Mouse (Mus musculus) lung, postnatal 14 days (tissue): Measurements from ENCODE around the gene Bbc3.

ENCODE experiments used
- DNase-seq: peaks from one replicate; pipeline ENCODE4 v3.0.0; 2021

Gene Bbc3

DNA sequence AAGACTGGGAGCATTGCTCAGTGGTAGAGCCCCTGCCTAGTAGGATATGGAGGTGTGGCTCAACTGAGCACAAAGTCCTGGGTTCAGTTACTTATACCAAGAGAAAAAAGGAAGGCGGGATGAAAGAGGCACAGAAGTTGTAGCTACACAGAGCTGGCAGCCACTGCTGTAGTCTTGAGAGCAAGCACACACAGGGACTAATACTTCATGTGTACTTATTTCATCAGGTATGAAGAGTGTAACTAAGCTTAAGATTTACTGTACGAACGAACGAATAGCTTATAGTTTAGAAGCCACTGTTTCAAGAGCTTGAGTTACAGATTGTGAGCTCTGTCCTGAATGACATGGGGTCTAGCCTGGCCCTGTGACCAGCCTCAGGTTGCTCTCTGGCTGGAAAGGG is 11.0 kb downstream of the Bbc3 start:
- no peak for DNase-seq

DNA sequence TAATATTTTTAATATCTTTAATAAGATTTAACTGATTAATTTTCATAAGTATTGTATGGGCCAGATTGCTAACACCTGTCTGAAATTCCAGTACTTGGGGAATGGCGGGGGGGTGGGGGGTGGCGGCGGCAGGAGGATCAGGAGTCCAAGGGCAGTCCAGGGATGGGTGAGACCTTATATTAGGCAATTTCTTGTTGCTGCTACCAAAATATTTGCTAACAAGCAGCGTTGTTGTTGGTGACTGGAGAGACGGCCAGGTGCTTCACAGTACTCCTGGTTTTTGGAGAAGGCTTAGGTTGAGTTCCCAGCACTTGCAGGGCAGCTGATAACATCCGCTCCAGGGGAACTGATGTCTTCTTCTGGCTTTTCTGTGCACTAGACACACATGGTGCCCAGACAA is 12.3 kb downstream of the Bbc3 start:
- DNase-seq = no peak

DNA sequence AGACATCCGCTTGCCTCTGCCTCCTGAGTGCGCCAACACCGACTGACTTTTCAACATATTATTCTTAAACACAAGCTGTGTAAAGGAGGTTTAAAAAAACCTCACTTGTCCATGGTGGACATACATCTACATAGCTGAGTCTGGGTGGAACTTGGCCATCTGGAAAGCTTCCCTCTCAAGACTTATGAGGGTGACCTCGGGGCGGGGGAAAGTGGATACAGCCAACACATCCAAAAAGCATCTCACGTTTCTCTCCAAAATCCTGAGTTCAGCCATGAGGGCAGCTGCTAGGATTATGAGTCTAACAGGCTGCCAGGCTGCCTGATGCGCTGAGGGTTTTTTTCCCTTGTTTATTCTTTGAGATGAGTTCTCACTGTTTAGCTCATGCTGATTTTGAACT is 16.5 kb downstream of the Bbc3 start:
- no peak for DNase-seq

DNA sequence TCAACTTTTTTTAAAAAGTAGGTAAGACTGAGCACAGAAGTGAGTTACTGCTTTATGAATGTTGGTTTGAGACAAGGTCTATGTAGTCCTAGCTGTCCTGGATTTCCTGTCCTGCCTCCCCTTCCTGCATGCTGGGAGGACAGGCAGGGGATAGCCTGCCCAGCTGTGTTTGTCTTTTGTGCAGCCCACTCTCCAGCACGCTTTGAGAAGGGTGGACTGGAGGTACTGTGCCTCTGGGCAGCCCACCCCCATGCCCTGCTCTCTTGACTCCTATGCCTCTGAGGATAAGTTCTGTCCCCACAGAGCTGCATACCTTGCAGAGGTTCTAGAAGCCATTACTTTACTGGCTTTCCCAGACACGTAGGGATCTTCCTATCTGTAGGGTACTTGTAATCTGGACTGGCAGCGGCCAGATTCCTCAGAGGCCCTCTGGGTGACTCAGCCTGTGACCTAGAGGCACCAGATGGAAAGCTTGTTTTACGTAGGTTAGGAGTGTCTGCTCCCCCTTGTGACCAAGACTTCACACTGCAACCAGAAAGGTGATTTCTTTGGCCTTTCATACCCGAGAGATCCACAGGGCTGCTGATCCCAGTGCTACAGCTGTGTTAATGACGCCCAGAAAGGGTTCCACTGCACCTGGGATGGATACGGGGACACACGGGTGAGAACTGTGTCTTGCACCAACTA is 17.9 kb downstream of the Bbc3 start:
- peak; percentile 71 for DNase-seq

DNA sequence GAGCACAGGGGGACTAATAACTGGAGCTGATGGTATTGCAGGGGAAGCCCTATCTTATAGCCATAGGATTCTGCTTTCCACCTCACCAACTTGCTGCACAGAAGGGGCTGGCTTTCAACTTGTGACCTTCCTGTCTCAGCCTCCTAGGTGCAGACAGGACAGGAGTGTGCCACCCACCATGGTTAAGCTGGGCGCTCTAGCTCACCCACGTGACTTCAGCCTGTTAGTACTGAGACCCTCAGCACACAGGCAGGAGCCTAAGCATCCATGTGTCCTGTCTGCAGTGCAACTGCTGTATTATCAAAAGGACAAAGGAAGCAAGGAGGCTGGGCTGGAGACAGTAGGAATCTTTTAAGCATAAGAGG is 18.4 kb downstream of the Bbc3 start:
- no peak for DNase-seq

DNA sequence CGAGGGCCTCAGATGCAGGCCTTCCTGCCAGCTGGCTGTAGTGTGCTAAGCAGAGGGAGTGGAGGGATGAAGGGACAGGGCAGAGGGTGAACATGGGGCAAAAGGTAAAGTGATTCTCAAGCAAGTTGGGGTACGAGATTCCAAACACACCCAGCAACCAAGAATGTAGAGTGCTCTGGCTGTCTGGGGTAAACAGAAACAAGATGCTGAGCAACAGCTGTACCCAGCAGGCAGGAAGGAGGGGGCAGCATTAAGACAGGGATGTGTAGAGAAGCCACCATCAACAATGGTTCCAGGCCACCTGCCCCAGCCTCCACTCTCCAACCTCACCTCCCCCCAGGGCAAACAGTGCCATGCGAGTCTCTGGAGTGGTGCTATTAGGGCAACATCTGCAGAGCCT is 21.0 kb downstream of the Bbc3 start:
- no peak for DNase-seq

DNA sequence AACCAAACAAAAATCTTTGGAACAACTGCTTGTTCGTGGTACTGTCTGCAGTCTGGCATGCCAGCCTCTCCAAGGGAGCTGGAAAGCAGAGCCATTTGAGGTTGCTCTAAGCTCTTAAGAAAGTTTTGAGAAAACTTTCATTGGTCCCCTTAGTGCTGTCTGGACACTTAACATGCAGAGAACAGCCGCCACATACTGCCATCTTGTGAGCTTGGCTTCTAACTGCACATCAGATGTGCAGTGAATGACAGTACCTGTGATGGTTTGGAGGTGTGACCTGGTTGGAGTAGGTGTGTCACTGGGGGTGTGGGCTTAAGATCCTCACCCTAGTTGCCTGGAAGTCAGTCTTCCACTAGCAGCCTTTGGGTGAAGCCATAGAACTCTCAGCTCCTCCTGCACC is 29.5 kb downstream of the Bbc3 start:
- DNase-seq = no peak

DNA sequence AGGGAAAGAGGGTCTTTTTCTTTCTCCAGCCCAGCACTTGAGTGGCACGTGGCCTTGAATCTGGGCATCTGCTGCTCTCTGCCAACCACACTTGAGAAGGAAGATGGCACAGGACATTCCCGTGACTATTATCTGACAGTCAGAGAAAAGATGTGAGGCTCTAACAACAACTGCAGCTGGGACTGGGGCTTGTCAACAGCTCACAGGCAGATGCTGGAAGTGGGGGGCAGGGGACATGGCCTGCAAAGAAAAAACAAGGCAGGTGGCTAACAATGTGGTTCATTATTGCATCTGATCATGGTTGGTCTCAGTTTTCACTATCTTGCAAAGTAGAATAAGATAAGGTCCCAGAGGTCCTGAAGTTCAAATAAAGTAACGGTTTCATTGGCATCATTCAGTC is 36.4 kb downstream of the Bbc3 start:
- DNase-seq = no peak

DNA sequence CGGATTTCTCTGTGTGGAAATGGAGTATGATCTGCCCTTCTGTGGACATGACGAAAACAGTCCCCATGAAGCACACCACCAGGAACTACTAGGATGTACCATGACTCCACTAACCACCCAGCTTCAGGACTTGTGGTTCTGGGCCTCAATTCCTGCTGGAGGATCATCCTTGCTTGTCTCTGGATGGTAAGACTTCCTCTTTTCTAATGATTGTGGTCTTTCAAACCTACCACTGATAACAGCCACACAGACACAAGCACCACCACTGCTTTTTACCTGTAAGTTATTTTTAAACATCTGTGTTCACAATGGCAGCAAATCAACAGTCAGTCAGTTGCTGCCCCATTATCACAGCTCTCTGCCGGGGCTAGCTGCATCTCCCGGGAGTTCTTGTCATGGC is 37.1 kb downstream of the Bbc3 start:
- no peak for DNase-seq

DNA sequence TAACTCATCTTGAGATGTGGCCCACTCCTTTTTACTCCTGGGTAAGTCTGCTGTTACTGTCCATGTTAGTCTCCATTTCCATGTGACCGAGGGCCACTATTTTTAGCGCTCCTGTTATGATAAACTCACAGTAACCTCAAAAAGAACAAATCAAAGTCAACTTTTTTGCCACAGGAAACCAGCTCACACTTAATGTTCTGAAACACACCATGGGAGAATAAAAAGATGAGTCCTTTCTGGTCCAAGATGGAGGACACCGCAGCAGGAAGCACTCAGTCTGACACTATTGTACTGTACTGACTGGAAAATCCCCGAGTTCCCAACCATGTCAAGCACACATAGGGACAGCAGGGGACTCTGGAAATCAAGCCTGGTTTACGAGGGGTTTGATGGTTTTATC is 41.8 kb downstream of the Bbc3 start:
- no peak for DNase-seq

DNA sequence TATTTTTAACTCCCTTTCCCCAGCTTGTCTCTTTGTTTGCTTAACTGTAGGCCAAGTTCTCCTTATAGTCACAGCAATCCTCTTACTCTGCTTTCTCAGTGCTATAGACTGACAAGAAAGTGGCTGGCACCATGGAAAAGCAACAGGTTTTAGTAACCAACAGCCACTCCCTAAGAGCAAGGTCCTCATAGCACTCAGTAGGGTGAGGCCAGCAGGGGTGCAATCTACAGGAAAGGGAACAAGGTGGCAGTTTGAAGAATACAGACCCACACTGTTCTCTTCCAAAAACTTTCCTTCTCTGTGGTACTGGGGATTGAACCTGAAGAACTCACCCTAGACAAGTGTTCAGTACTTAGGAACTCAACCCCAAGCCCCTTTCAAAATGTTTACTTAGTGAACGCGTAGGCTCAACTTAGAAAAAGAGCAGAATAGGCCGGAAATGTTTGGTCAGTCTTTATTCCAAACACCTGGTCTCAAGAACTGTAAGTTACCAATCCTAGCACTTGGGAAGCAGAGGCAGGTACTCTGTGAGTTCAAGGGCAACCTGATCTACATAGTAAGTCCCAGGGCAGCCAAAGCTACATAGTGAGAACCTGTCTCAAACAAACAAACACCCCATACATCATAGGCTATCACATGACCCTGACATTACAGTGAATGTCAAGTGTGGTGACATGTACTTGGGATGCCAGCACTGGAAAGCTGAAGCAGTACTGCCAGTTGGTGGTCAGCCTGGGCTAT is 47.8 kb downstream of the Bbc3 start:
- DNase-seq = no peak

DNA sequence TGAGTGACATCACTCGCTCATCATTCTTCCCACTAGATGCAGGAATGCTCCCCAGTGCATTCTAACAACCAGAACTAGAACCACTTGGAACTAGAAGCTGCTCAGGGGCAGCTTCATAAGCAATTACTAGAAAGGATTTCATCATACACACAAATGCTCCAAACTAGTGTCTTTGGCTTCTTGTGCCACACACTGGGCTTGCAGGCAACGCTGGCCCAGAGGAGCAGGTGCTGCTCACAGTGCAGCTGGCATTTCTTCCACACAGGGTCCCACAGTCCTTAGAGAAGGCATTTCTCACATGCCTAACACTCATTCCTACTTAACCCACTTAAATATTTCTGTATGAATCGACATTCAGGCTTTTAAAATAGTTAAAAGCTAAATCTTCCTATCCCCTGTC is 49.4 kb downstream of the Bbc3 start:
- DNase-seq = no peak

DNA sequence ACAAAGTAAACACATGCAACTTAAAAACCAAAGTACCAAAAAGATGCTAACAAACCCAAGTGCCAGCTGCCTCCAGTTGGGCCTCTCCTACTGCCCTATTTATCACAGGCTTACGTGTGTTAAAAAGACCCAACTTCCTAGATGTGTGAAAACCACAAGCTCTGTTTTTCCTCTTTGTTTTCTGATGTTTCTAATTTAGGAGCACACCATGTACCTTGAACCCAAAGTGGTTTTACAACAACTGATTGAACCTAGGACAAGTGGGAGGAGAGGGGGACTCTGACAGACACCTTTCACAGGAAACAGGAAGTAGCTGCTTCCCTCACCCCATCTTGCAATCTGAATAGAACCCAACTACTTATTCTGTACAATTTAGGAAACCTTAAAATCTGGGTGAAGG is 56.1 kb downstream of the Bbc3 start:
- DNase-seq = no peak

DNA sequence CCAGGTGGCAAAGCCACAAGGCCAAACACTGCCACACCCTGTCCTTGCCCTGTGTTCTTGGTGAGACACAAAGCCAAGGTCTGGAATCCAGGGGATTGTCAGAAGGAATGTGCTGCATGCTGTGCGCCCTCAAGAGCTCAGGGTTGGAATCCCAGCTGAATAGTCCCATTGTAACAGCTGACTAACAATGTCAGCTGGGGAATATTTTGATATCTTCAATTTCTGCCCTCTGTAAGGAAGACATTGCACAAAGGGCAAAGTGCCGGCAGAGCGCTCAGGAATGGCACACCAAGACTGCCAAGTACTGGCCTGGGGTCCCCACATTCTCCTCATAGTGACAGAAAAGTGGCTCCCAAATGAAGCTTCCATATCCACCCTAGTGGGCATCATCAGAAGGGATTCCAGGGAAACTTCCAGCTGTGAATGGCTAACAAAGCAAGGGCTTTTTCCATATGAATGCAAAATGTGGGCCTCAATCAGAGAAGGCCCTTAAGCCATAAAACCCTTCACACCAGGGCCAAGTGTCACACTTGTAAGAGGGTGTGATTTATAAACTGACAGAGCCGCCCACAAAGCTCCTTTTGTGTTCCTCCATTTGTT is 56.8 kb downstream of the Bbc3 start:
- peak; percentile 28 for DNase-seq

DNA sequence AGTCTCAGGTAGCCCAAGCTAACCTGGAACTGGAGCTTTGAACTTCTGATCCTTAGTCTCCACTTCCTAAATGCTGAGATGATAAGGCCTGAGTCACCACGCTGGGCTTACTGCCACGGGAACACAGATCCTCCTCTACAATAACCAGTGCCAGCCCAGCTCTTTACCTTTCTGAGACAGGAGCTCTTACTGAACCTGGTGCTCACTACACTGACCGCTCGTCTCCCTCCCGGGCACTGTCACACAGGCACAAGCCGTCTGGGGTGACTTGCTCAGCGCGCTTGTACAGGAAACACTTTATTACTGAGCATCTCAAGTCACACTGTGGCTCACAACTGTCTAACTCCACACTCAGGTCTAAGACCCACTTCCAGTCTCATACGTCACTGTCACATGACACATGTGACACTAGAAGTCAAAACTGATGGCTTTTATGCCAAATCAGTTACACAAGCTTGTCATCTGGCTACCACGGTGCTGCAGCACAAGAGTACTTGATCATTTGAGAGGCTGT is 58.0 kb downstream of the Bbc3 start:
- peak; percentile 44 for DNase-seq

DNA sequence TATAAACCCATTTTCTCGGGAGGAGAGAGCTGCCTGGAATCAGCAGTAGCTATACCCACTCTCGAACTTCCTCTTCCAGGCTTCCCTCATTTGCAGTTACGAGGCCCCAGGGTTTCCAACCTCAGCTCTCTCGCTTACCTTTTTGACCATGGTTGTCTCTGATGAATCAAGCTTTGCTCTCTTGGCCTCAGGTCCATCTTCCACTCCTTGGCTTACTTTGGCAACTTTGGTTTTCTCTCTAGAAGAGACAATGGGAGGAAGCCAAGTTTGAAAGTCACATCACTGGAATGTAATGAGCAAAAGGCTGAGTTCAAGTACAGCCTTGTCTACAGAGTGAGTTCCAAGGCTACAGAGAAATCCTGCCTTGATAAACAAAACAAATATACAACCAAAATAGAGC is 58.5 kb downstream of the Bbc3 start:
- DNase-seq = no peak
